ENCODE assay signal across 8 mouse cellular contexts in genomic region chr8:95716546-95717335, GRCm38 (mm10). TPM values are rescaled to one million over a fixed set of nuclear protein-coding genes. Genes with fewer than 3 reads are reported as not detected.
DNase-seq lines count a peak whose midpoint lies in the region; ATAC-seq and TF ChIP-seq lines count a peak whose summit lies in the region.

No protein-coding gene starts in this region.

- whole genome bisulfite sequencing in heart, adult 2 months = 22% methylated on average over 21 of the region's 21 CpGs
- WGBS in embryonic facial prominence, embryonic 14.5 days = 15% methylated on average over 21 of the region's 21 CpGs
- 21% methylated on average over 21 of the region's 21 CpGs for WGBS in limb, embryonic 13.5 days
- WGBS in small intestine, adult 2 months = 12% methylated on average over 21 of the region's 21 CpGs

- H3K4me1 ChIP-seq in heart, adult 2 months (ENCODE audit: control insufficient read depth, insufficient read depth, low read length) = peaks cover 2% of the 10 kb centered on the region; the same call in 1 of the 2 replicates
- H3K4me1 ChIP-seq in embryonic facial prominence, embryonic 14.5 days (ENCODE audit: control insufficient read depth, insufficient read depth, low read length) = peaks cover 11% of the 10 kb centered on the region
- H3K4me1 ChIP-seq in limb, embryonic 13.5 days = peaks cover 16% of the 10 kb centered on the region
- H3K4me1 ChIP-seq in small intestine, adult 2 months (ENCODE audit: control insufficient read depth, insufficient read depth, insufficient read length, low read length) = peaks cover 15% of the 10 kb centered on the region

- intact Hi-C loops in heart, adult 2 months (cut with DNase I) = no loop called here
- intact Hi-C loops in gastrocnemius, postnatal 14 days (cut with DNase I; ENCODE audit: low total_unique reads) = no loop called here

- no peak for DNase-seq in heart, adult 2 months
- no peak for DNase-seq in heart, adult 9 months (ENCODE audit: low spot score in 2 of 2)
- DNase-seq in 416B (ENCODE audit: low read depth) = peak; percentile 49
- DNase-seq in embryonic facial prominence, embryonic 14.5 days (ENCODE audit: low spot score) = no peak
- no peak for DNase-seq in adrenal gland, postnatal 10 days
- no peak for DNase-seq in gastrocnemius, postnatal 14 days

- no peak for TF ChIP-seq POLR2A in heart, adult 2 months (IDR thresholded peaks at IDR 0.05; ENCODE audit: insufficient read depth, low read depth, low read length)
- no peak for TF ChIP-seq POLR2A in small intestine, adult 2 months (IDR thresholded peaks at IDR 0.05; ENCODE audit: low read depth, low read length)

- no peak for TF ChIP-seq EP300 in heart, adult 2 months (IDR thresholded peaks at IDR 0.05; ENCODE audit: insufficient read depth, low read depth, low read length)

- H3K79me2 ChIP-seq in heart, adult 2 months (replicated peaks; ENCODE audit: control insufficient read depth, insufficient read depth, low read length) = no peaks in the 10 kb centered on the region

- no peaks in the 10 kb centered on the region for H3K9me3 ChIP-seq in embryonic facial prominence, embryonic 14.5 days (ENCODE audit: control insufficient read depth, low read length)
- H3K9me3 ChIP-seq in limb, embryonic 13.5 days = no peaks in the 10 kb centered on the region

- peak overlapping the region; percentile 73 for H3K4me3 ChIP-seq in heart, adult 2 months
- H3K4me3 ChIP-seq in embryonic facial prominence, embryonic 14.5 days (ENCODE audit: low read depth, low read length) = peak overlapping the region; percentile 86
- H3K4me3 ChIP-seq in limb, embryonic 13.5 days = peak overlapping the region; percentile 89
- H3K4me3 ChIP-seq in small intestine, adult 2 months (ENCODE audit: low read depth, low read length) = peak overlapping the region; percentile 92

- H3K27me3 ChIP-seq in heart, adult 2 months (ENCODE audit: control insufficient read depth, insufficient read depth, low read length) = no peaks in the 10 kb centered on the region
- H3K27me3 ChIP-seq in embryonic facial prominence, embryonic 14.5 days (replicated peaks; ENCODE audit: control insufficient read depth, insufficient read depth, low read length) = no peaks in the 10 kb centered on the region
- no peaks in the 10 kb centered on the region for H3K27me3 ChIP-seq in limb, embryonic 13.5 days
- no peaks in the 10 kb centered on the region for H3K27me3 ChIP-seq in small intestine, adult 2 months (ENCODE audit: control insufficient read depth, insufficient read depth, low read length)

- no peak overlapping the region; the same call in 1 of the 2 replicates for H3K27ac ChIP-seq in heart, adult 2 months
- no peak overlapping the region for H3K27ac ChIP-seq in embryonic facial prominence, embryonic 14.5 days (replicated peaks; ENCODE audit: low read depth, low read length)
- H3K27ac ChIP-seq in limb, embryonic 13.5 days = no peak overlapping the region
- H3K27ac ChIP-seq in small intestine, adult 2 months (ENCODE audit: insufficient read depth, low read depth, low read length) = no peak overlapping the region

- no peak for TF ChIP-seq CTCF in heart, adult 2 months (IDR thresholded peaks at IDR 0.05)
- no peak for TF ChIP-seq CTCF in small intestine, adult 2 months (IDR thresholded peaks at IDR 0.05; ENCODE audit: extremely low read depth, insufficient read length, insufficient replicate concordance, low read depth, low read length)

- H3K9ac ChIP-seq in heart, adult 2 months (ENCODE audit: low read depth, low read length) = no peak overlapping the region; the same call in 1 of the 2 replicates
- peak overlapping the region; percentile 80 for H3K9ac ChIP-seq in embryonic facial prominence, embryonic 14.5 days (ENCODE audit: low read depth, low read length)
- peak overlapping the region; percentile 83 for H3K9ac ChIP-seq in limb, embryonic 13.5 days

- peak overlapping the region; percentile 72 for H3K4me2 ChIP-seq in embryonic facial prominence, embryonic 14.5 days (ENCODE audit: low read depth, low read length)
- peak overlapping the region; percentile 94 for H3K4me2 ChIP-seq in limb, embryonic 13.5 days (replicated peaks)

- ATAC-seq in embryonic facial prominence, embryonic 14.5 days (ENCODE audit: low read depth) = 0 out of 2 replicates have a peak, but pooled peaks have one; percentile 0
- ATAC-seq in limb, embryonic 13.5 days (ENCODE audit: low FRiP score, low read depth) = no peak

- H3K36me3 ChIP-seq in heart, adult 2 months (ENCODE audit: control insufficient read depth, insufficient read depth, low read length) = no peaks in the 10 kb centered on the region
- peaks cover 39% of the 10 kb centered on the region for H3K36me3 ChIP-seq in embryonic facial prominence, embryonic 14.5 days (ENCODE audit: control insufficient read depth, insufficient read depth, low read length)
- peaks cover 41% of the 10 kb centered on the region for H3K36me3 ChIP-seq in limb, embryonic 13.5 days
- H3K36me3 ChIP-seq in small intestine, adult 2 months (ENCODE audit: control insufficient read depth, insufficient read depth, low read length) = peaks cover 27% of the 10 kb centered on the region

RNA-seq across cellular contexts. Expression of gene Setd6, which starts 1.1 kb away (rescaled TPM):
- 10 to 100 TPM; 14.3 to 15.3 TPM for total RNA-seq in heart, adult 2 months (2021)
- polyA plus RNA-seq in heart, adult 2 months (2012; rRNA removed) = 8.0 and 13.1 TPM in 2 replicates
- polyA plus RNA-seq in embryonic facial prominence, embryonic 14.5 days (2014; fragmentation: Nextera tagmentation; extraction: Ambion mirVana) = 16.7 and 16.8 TPM in 2 replicates
- 15.1 and 19.8 TPM in 2 replicates for polyA plus RNA-seq in limb, embryonic 13.5 days (2015; fragmentation: Nextera tagmentation; extraction: Ambion mirVana)
- polyA plus RNA-seq in small intestine, adult 2 months (2012; rRNA removed) = 4.0 and 5.3 TPM in 2 replicates
- 10 to 100 TPM; 19.1 to 23.2 TPM for total RNA-seq in adrenal gland, postnatal 10 days (2021)
- 10 to 100 TPM in 1 of 2 experiments, 1 to 10 TPM in 1; 9.4 to 10.4 TPM for total RNA-seq in gastrocnemius, postnatal 14 days (2021)

RNA-seq across cellular contexts. Expression of gene Ndrg4, which starts 40.0 kb away (rescaled TPM):
- 100 to 1,000 TPM; 147 to 152 TPM for total RNA-seq in heart, adult 2 months (2021)
- 370 and 528 TPM in 2 replicates for polyA plus RNA-seq in heart, adult 2 months (2012; rRNA removed)
- polyA plus RNA-seq in embryonic facial prominence, embryonic 14.5 days (2014; fragmentation: Nextera tagmentation; extraction: Ambion mirVana) = 44.7 and 53.4 TPM in 2 replicates
- polyA plus RNA-seq in limb, embryonic 13.5 days (2015; fragmentation: Nextera tagmentation; extraction: Ambion mirVana) = 15.8 and 17.5 TPM in 2 replicates
- 10.2 and 12.1 TPM in 2 replicates for polyA plus RNA-seq in small intestine, adult 2 months (2012; rRNA removed)
- total RNA-seq in adrenal gland, postnatal 10 days (2021) = 10 to 100 TPM; 23.4 to 46.3 TPM
- total RNA-seq in gastrocnemius, postnatal 14 days (2021) = 1 to 10 TPM; 6.5 to 8.8 TPM
